Mouse (Mus musculus): ENCODE data around the gene Spsb2.
"Not testable (repeated sequence)": the region's sequence is repeated elsewhere in the genome, so short reads cannot be mapped to it uniquely, and the experiment has no call there.

The Spsb2 gene

DNA sequence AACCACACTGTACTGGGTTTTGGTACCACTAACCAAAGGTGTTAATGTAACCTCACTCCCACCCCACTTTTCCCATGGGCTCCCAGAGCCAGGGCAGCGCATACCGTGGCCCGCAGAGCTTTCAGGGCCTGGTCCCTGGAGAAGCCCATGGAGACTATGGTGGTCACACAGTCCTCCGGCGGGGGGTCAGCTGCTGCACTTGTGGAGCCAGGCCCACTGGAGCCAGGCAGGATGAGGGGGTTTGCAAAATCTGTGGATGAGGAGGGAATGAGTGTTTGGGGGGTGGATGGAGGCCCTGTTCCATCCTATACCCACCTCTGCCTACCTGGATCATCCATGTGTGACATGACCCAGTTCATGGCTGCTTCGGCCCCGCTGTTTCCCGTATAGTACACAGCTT lies 9.1 kb downstream of the Spsb2 start:
- DNase-seq (ENCODE audit: low spot score in 2 of 2) = no peak

DNA sequence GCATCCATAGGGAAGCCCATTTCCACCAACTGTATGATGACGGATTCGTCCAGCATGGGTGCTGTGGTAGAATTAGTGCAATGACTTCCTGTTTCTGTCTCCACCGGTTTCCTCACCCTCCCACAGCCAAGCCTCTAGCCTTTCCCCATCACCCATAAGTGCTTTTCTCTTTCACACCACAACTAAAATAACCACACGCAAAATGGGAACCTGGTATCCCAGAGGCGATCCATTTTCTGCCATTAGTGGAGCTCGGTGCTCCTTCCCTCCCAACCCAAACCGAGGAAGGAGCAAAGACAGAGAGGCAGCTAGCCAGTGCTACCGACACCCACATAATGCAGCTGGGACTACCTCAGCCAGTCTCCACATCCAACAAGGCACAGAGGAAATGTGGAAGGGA lies 9.5 kb downstream of the Spsb2 start:
- DNase-seq (ENCODE audit: low spot score in 2 of 2) = no peak

DNA sequence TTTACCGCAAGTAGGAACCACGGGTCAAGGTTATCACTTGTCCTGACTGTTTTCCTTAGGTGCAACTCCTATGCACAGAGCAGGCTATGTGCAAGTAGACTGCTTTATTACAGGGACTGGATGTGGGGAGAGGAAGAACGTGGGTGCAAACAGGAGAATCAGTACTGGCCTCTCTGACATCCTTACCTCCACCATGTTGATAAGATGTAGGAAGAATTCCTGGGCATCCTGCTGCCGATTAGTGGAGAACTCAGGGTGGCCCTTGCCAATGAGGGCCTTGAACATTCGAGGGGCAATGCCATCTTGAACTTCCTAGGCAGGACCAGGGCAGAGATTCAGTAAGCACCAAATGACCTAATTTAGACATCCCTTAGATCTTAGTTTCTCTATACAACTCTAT lies 12.4 kb downstream of the Spsb2 start:
- DNase-seq (ENCODE audit: low spot score in 2 of 2) = no peak

DNA sequence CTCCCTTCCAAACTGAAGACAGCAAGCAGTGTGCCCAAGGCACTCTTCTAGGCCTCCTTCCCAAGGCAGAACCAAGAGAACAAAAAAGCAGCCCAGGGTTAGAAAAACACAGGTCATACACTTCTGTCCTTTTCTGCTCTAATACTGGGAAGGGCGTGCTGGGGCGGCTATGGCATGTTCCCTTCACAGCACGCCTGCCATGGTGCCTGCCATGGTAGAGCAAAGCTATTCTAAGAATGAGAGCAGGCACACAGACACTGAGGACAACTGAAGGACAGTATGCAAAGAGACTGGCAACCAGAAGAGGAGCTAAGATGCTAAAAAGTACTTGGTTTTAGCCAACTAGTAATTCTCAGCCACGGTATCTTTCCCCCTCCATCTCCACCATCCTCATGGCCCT lies 13.6 kb downstream of the Spsb2 start:
- DNase-seq (ENCODE audit: low spot score in 2 of 2) = no peak

DNA sequence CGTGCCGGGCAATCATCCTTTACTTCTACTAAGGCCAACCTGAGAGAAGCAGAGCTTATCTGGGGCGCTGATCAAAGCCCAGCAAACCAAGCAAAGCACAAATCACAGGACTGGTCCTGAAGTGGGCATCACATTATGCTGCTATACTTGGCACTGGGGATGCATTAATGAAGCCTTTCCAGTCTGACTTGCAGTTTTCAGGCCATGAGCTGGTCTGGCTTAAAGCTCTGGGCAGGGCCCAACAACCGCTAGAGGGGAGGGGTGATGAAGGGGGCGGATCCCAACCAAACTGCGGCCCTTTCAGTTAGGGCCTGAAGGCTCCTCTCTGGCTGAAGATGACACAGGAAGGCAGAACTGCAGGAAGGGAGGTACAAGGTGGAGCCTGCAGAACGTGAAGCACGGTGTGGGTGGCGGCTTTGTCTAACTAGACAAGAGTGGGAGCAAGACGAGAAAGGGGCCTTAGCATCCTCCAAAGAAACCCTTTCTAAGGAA lies 19.7 kb downstream of the Spsb2 start:
- peak in 1 of 2 experiments; percentile 50 for DNase-seq (ENCODE audit: low spot score in 2 of 2)

DNA sequence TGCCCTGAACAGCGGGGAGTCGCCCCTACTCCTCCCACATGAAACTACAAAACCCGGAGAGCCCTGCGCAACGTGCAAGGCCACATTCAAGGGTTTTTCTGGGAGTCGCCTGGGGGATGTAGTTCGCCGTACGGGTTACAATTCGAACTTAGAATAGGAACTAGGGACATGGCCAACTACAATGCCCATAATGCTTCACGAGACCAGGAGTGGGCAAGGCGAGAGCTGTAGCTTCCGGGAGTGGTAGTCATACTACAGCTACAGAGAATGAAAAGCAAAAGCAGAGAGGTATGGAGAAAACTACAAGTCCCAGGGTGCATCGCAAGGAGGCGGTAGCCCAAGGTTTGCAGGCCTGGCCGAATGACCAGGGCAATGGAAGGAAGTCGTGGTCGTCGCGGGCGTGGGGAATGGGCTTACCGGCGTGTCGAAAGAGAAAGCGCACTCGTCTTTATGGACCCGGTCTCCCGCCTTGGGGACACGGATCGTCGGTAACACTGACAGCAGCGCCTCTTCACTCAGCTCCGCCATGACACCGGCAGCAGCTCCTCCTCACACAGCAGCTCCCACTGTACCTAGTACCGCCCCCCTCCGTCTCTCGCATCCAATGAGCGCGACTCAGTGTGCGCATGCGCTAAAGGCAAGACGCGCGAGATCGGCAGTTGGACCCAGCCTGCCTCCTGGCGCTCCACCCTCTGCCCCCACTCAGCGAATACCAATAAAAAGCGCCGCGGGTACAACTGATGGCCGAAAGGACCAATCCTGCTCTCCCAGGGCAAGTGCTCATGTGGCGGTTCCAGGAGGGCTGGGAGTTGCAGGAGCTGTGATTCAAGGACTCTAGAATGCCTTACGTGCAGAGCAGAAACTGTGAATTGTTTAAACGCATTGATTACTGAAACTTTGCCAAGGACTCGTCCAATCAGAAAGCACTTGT lies 20.7 kb downstream of the Spsb2 start, which contains the start of the genes Usp5 and Cdca3:
Gene Usp5, minus strand, starts transcription at position 617 of the 931 bp plus-strand sequence.
Gene Cdca3, plus strand, starts transcription at position 680 of the 931 bp plus-strand sequence.
- peak; percentile 96 to 98 for DNase-seq (ENCODE audit: low spot score in 2 of 2)

DNA sequence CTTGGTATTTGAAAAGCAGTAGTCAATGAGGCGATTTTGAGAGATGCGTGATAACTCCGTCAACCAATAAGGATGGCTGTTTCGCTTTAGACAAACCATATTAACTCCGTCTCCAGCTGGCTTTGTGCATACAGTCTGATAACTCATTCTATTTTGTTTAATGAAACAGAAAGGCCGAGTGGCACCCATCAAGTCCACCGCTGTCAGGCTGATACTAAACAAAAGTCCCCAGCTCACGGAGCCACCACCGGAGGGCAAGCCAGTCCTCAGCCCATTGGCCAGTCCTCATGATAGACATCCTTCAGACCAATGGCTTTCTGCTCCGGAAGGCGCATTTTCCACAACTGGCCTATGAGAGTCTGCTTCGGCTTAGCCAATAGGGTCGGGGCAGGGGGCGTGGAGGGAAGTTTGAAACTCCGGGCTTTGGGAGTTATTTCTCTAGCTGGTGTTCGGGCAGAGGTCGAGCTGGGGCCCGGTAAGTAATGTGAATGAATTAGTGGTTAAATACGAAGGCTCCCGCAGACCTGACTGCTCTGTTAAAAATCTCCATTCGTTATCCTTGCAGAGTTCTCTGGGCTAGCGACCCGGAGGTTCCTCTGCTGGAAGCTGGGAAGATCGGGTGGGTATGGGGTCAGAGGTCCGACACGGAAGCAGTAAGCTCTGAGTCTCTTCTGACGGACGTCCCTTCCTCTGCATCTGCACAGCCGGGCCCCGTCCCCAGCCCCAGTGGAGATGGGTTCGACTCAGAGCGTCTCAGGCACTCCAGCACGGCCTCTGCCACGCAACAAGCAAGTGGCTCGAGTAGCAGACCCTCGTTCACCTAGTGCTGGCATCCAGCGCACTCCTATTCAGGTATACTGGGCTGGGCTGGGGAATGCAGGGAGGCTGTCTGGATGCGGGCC lies 21.6 kb downstream of the Spsb2 start:
- DNase-seq (ENCODE audit: low spot score in 2 of 2) = peak; percentile 86 to 95

DNA sequence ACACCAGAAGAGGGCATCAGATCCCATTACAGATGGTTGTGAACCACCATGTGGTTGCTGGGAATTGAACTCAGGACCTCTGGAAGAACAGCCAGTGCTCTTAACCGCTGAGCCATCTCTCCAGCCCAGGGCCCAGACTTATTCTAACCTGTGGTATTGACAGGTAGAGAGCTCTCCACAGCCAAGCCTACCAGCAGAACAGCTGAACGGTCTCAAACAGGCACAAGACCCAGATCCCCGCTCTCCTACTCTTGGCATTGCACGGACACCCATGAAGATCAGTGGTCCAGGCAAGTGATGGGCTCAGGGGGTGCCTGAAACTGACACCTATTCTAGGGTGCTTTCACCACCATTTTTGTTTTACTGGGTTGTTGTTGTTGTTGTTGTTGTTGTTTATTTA lies 22.7 kb downstream of the Spsb2 start:
- DNase-seq (ENCODE audit: low spot score in 2 of 2) = not testable (repeated sequence)

DNA sequence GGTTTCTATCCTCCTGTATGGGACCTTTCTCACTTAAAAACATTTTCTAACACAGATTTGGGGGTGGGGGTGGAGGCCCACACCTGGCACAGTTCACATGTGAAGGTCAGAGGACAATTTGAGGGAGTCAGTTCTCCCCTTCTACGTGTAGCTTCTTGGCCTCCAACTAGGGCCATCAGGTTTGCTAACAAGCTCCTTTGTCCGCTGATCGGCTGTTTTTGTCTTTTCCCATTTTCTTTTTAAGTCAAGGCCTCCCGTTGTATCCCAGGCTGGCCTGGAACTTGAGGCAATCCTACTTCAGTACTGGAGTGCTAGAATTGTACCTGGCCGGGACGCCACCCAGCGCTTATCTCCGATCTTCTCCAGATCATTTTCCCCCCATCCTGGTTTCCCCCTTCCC lies 23.2 kb downstream of the Spsb2 start:
- no peak for DNase-seq (ENCODE audit: low spot score in 2 of 2)

DNA sequence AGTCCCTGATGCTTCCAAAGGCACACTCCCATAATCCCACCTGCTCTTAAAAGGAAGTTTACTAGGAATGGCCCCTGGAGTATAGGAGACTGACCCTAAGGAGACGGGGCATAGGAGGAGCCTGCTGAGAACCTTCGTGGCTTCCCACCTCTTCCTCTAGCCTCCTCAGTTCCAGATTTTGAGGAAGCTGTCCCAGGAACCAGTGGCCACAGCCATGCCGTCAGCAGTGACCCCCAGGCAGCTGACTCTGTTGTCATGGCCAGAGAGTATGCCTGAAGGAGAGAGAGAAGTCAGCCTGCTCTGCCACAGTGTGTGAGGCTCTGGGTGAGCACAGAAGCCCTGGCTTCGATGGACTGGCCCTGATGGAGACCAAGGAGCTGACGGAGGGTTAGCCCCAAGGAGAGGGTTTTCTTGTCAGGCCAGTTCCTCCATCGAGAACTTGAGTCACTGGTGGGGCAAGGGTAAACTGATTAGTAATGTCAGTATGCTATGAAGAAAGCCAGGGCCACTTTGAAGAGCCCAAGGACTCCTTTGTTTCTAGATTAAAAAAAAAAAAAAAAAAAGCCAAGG lies 26.1 kb downstream of the Spsb2 start:
- no peak for DNase-seq (ENCODE audit: low spot score in 2 of 2)

DNA sequence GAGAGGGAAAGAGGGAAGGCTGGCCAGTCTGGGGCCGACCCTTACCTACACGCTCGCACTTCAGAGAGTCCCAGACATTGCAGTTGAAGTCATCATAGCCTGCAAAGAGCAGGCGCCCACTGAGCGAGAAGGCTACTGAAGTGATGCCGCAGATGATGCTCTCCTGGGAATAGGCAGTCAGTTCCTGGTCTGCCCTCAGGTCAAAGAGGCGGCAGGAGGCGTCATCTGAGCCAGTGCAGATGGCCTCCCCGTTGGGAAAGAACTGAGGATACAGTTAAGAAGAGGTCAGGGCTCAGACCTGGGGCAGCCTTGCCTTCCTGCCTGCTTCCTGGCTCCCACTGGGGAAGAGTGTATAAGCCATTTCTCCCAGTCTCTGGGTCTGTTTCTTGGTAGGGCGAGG lies 27.1 kb downstream of the Spsb2 start:
- no peak for DNase-seq (ENCODE audit: low spot score in 2 of 2)

DNA sequence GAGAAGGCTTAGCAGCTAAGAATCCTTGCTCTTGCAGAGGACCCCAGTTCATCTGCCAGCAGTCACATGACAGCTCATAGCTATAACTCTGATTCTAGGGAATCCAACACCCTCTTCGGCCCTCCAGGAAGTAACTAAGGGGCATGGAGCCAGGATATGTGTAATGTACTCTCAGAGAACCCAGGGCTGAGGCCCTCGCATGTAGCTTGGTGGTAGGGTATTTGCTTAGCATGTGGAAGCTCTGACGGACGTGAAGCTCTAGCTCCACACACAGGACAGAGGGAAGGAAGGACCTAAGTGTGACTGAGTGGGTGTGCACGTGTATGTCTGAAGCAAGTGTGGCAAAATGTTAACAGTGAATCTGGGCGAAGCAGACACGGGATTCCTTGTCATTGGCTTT lies 27.9 kb downstream of the Spsb2 start:
- DNase-seq (ENCODE audit: low spot score in 2 of 2) = no peak

DNA sequence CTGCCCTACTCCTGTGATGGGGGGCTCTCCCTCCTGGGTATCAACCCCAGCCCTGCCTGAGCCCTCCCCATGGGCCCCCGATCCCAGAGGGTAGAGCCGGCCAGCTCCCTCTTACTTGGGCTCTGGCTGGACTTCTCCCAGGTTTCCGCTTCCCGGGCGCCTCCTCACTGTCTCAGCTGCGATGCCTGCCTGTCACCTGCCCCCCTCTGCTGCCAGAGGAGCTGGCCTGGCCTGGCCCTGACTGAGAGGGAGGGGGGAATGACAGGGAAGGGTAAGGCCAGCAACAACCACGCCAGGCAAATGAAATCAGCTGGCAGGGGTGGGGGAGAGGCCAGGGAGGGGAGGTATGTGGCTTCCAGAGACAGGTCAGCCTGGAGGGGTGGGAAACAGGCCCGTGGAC lies 31.3 kb downstream of the Spsb2 start:
- DNase-seq (ENCODE audit: low spot score in 2 of 2) = no peak

DNA sequence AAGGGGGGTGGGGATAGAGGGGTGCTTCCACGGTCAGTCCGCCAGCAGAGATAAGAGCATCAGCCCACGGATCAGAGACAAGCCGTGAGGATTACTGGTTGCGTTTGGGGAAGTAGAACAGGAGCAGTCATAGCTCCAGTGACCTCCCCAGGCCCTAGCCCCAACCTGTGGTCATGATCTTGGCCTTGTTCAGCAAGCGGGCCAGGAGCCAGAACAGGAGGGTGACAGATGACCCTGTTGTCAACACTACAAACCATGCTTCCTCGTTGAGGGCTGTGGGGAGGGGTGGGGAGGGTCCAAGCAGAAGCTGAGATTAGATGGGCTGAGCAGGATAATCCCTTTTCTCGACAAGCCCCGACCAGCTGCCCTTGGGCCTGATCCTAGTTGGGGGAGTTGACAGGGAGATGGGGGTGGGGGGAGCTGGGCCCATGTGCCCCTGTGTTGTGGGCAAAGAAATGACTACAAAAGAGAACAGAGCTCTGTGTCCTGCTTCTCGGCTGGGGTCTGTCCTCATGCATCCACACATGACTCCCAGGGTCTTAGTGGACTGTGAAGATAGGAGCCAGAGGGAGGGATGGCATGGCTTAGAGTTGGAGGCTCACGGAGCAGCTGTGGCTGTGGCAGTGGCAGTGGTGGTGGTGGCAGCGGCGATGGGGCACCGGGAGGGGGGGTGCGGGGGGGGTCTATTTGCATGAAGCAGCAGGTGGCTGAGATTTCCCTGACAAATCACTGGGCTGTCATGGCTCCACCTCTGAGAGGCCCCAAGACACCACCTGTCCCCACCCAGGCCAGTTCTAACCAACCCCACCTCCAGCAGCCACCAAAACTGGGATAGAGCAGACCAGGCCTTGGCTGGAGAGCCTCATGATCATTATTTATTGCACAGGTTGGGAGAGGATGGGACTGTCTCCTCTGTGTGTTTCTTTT lies 32.0 kb downstream of the Spsb2 start, which contains the start of gene Gnb3:
Gene Gnb3, minus strand, starts transcription at position 35 of the 927 bp plus-strand sequence.
- no peak for DNase-seq (ENCODE audit: low spot score in 2 of 2)

DNA sequence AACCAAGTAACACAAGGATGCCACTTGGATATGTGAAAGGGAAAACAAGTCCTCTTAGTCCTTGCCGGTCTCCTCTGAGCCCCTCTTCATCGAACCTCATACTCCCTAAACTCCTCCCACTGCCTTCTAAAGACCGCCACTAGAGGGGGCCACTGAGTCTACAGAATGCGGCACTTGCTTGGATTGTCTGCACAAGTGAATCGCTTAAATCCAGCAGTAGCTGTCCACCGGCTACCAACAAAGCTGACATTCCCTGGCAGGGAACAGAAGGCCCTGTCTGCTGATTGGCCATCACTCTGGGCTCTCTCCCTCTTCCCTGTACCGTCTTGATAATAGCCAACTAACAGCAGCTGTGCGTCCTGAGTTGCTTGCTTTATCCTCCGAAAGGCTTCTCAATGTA lies 38.8 kb downstream of the Spsb2 start:
- DNase-seq (ENCODE audit: low spot score in 2 of 2) = peak; percentile 87 to 92

DNA sequence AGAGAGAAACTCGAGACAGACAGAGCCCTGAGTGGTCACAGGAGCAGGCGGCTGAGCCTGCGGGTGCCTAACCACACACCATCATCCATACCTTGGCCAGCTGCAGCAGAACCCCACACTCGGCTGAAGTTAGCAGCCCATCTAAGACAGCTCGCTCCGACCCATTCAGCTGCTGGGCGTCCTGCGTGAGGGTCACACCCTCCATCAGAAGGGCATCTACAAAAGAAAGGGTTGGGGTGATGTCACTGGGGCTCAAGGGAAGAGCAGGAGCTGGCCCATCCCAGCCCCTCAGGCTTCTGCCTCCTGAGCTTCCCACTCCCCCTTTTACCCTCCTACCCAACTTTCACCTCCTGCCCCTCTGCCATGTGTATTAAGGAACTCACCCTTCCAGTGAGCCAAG lies 42.1 kb downstream of the Spsb2 start:
- no peak for DNase-seq (ENCODE audit: low spot score in 2 of 2)

DNA sequence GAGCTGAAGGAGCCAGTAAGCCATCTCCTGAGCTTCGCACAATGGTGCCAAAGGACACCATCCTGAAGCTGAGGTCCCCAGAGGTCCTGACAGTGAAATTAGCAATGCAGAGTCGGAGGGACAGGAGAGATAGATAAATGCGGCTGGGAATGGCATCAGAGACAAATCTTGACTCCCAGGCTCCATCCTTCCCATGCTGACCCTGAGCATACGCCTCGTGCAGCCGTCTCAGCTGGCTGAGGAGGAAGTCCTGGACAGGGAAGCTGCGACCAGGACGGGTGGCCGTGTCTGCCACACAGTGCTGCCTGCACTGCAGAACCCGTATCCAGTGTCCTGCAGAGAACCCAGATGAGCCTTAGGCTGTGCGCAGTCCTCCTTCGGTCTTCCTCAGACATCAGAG lies 46.2 kb downstream of the Spsb2 start:
- DNase-seq (ENCODE audit: low spot score in 2 of 2) = no peak

DNA sequence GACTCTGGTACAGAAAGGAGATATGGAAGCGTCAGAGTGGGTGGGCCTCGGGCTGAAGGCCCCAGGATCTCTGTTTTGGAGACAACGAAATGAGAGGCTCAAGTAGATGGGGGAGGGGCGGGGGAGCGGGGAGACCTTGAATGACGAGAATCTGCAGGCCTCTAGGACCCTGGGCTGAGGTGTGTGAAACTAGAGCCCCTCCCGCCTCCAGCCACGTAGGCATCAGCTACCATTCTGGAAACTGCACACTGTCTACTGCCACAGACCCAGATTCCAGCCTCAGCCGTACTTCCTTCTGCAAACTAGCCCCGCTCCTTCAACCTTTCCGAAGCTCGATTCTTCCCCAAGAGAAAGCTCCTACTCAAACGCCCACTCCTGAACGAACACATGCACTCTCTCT lies 47.9 kb downstream of the Spsb2 start:
- DNase-seq (ENCODE audit: low spot score in 2 of 2) = no peak

DNA sequence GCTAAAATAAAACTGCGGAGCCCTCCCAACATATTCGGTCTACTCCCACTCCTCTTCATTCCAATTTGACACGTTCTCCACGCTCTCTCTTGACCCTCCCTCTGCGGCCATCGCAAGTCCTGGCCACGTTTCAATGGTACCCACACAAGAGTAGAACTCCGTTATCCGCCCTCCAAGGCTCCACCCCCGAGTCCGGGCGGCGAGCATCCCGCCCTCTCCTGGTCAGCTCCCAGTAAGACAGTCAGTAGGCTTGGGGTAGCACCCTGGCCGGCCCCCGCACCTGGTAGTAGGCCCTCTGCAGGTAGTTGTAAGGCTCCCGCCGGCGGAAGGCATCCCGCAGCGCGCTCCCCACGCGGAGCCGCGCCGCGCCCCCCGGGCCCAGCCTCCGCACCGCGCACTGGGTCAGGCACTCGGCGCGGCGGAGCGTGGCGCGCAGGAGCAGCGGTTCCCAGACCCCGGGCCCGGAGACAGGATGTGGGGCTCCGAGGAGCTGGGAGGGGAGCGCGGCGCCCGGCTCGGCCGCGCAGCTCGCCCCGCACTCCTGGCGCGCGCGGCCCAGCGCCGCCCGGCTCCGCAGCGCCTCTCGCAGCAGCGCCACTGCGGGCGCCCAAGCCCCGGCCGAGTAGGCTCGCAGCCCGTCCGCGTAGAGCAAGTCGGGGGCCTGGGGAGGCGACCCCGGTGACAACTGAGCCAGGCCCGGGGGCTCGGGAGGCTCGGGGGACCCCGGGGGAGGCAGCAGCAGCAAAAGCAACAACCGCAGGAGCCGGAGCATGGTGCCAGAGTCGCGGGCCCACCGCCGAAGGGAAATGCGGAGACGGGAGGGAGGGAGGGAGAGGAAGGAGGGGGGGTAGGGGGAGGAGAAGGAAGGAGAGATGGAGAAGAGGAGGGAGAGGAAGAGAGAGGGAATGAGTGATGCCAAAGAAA lies 48.7 kb downstream of the Spsb2 start, which contains the start of gene P3h3:
Gene P3h3, minus strand, starts transcription at position 837 of the 924 bp plus-strand sequence.
- DNase-seq (ENCODE audit: low spot score in 2 of 2) = peak; percentile 43 to 72

Measured in spleen, postnatal 10 days (tissue).